In the genomic region with DNA sequence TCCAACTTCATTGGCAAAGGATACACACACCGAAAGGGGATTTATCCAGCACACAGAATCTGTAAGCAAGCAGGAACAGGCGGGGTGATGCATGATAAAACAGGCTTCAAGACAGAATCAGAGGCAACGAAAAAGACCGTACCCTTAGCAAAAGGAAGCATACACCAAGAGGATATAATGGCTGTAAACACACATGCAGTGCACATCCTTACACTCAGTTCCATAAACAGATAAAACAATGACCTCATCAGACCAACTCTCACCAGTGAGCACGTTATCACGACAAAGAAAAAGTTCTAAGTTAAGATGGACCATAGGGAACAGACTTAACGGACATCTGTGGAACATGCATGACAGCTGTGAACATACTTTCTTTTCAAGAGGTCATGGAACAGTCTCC, we compare ENCODE assay signal across 24 mouse cellular contexts.
"Had no signal": no experiment of that assay in that cellular context is flagged by ENCODE, and none has a peak within 500 bp of the region (broad histone marks: within the 10 kb centered on the region; RNA-seq: fewer than 3 reads in every experiment).

No protein-coding gene starts in this region.

- DNase-seq: gastrocnemius, adult 2 months; gastrocnemius, postnatal 10 days; gastrocnemius, postnatal 25 days; heart, adult 2 months; heart, postnatal 10 days; heart, postnatal 4 days; kidney, adult 18-20 months; kidney, adult 8-10 months; kidney, postnatal 10 days; kidney, postnatal 25 days; kidney, postnatal 4 days; liver had no signal

- H3K9ac ChIP-seq: hindbrain, embryonic 12.5 days; hindbrain, embryonic 14.5 days; intestine, embryonic 15.5 days; limb, embryonic 12.5 days had no signal

- H3K4me3 ChIP-seq: gastrocnemius, adult 2 months; heart, adult 2 months; hindbrain, embryonic 10.5 days; hindbrain, embryonic 12.5 days; intestine, embryonic 15.5 days; layer of hippocampus, adult 2 months; left cerebral cortex, adult 2 months; limb, embryonic 10.5 days; limb, embryonic 12.5 days had no signal

- H3K4me1 ChIP-seq: hindbrain, embryonic 10.5 days; intestine, embryonic 15.5 days; limb, embryonic 10.5 days had no signal

- H3K27ac ChIP-seq: gastrocnemius, adult 2 months; heart, adult 2 months; hindbrain, embryonic 10.5 days; hindbrain, embryonic 12.5 days; hindbrain, embryonic 14.5 days; intestine, embryonic 15.5 days; layer of hippocampus, adult 2 months; left cerebral cortex, adult 2 months; limb, embryonic 10.5 days; limb, embryonic 12.5 days had no signal

- H3K4me2 ChIP-seq: heart, embryonic 11.5 days; hindbrain, embryonic 12.5 days; hindbrain, embryonic 14.5 days; intestine, embryonic 15.5 days; limb, embryonic 12.5 days had no signal

- H3K36me3 ChIP-seq: intestine, embryonic 15.5 days had no signal

- H3K9me3 ChIP-seq: hindbrain, embryonic 10.5 days; hindbrain, embryonic 12.5 days; intestine, embryonic 15.5 days; limb, embryonic 10.5 days; limb, embryonic 12.5 days had no signal

- H3K27me3 ChIP-seq: hindbrain, embryonic 12.5 days; intestine, embryonic 15.5 days; limb, embryonic 12.5 days had no signal

- ATAC-seq: hindbrain, embryonic 16.5 days; inflammation-experienced regulatory T-cells, adult 6 months; intestine, embryonic 15.5 days; intestine, postnatal 0 days had no signal
